Mouse (Mus musculus): ENCODE measurements around the gene Glg1.
"Not testable (repeated sequence)": the region's sequence is repeated elsewhere in the genome, so short reads cannot be mapped to it uniquely, and the experiment has no call there.

Gene Glg1

DNA sequence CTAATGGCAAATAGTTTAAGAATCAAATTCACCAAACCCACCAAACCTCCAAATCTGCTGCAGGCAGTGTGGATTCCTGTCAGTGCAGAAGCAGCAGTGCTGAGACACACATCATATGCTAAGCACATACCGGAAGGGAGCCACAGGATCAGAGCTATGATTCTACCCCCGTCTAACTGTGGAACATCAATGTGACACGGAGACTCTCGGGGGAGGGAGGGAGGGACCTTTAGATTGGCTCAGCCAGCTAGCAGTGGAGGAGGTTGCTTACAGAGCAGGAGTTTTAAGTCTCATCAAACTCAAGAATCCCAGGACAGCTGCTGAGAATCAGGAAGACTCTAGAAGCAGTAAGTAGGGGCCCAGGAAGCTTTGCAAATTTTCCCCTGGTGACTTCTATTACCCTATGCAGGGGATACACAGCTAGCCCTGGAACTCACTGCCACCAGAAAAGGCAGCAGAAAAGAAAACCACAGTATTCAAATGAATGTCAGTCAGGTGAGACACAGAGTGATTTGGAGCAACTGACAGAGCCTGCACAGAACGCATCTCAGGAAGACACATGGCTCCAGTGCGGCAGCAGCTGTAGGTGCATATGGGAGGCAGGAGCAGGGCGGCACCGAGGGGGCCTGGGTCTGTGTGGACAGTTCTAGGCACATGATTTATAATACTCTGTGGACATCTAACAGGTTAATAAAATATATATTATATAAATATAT is 103.1 kb downstream of the Glg1 start:
- DNase-seq (ENCODE audit: extremely low spot score, low read depth, low spot score): no peak

DNA sequence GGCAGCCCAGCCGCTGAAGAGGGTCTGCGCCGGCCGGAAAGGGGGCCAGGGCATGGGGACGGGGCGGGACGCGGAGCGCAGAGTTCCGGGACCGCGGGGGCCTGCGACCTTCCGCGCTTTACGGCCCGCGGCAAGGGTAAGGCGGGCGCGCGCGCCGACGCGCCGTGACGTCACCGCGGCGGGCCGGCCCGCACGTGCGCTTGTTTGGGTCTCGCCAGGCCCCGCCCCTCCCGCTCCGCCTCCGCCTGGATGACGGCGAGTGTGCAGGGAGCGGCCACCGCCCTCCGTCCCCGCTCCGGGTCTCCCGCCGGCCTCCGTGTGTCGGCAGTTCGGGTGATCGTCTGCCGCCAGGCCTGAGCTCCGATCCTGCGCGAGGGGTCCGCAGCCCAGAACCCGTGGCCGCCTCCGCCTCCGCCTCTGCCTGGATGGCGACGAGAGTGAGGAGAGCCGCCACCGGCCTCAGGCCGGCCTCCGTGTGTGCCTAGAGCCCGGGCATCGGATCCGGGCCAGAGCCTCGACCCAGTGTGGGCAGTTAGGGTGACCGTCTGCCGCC is 113.5 kb downstream of the Glg1 start:
- peak; percentile 16 for DNase-seq (ENCODE audit: extremely low spot score, low read depth, low spot score)

DNA sequence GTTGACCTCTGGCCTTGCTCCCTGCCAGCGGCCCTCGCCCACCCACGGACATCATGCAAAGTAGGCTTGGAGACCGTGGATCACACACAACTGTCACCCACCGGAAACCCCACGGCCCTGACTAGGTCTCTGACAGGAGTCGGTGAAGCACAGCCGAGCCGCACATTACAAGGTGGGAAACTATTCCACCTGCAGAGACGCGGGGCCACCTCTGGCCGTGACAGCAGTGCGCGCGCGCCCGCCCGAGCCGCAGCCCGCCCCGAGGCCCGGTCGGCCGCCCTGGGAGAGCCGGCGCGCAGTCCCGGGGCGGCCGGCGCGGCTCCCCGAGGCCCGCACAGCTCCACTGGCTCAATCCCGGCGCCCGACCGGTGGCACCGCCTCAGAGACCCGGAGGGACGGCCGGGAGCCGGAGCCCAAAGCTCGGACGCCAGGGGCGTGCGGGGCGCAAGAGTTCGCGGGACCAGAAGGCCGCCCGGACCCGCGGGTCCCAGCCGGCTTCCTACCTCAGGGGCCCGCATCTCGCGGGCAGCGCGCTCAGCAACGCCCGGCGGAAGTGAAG is 114.0 kb downstream of the Glg1 start:
- not testable (repeated sequence) for DNase-seq (ENCODE audit: extremely low spot score, low read depth, low spot score)

DNA sequence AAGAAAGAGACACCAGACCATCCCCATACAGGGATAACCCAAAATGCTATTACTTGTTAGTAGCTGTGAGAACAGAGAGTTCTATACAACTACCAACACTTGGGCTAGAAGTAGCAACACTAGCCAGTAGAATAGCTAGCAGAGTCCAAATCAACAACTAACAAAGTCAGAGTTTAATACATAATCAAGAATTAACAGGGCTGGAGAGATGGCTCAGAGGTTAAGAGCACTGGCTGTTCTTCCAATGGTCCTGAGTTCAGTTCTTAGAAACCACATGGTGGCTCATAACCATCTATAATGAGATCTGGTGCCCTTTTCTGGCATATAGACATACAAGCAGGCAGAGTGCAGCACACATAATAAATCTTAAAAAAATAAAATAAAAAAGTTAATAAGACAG is 116.5 kb downstream of the Glg1 start:
- DNase-seq (ENCODE audit: extremely low spot score, low read depth, low spot score): no peak

DNA sequence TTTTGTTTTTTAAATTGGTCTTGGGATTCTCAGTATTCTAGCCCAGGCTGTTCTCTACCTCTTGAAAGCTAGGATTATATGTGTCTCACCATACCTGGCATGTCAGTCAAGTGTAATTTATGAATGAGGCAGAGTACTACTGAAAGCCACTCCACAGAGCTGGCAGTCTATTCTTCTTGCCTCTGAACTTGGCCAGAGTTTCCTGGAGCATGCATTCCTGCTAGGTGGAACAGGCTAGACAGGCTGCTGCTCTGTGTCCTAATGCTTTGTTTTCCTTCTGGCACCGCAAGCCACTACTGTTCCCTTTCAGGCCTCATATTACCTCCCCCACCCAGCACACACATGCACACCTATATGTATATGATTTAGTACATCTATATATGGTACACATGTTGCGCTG is 128.3 kb downstream of the Glg1 start:
- DNase-seq (ENCODE audit: extremely low spot score, low read depth, low spot score): no peak

DNA sequence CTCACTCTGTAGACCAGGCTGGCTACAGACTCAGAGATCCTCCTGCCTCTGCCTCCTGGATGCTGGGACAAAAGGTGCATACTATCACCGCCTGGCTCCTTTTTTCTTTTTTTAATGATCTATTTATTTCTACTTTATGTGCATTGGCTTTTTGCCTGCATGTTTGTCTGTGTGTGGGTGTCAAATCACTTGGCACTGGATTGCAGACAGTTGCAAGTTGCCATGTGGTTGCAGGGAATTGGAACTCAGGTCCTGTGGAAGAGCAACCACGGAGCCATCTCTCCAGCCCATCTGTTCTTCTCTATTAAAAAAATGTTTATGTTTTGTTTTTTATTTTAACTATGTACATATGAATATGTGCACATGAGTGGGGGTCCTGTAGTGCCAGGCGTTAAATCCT is 139.5 kb downstream of the Glg1 start:
- no peak for DNase-seq (ENCODE audit: extremely low spot score, low read depth, low spot score)

DNA sequence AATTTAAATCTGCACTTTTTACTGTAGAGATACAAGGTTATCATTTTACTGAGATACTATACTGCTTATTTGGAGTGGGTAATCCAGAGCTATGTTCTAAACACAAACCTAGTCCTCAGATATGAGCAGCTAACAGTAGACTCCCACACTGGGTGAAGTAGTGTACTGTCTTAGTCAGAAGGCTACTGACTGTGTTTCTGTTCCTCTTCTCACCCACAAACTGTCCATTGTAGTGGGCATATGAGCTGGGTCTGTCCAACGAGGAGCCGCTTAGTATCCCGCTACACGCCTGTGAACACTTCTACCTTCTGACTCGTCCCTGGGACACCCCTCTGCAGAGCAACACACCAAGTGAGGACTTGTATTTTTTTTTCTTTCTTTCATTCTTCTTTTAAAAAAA is 144.1 kb downstream of the Glg1 start:
- DNase-seq (ENCODE audit: extremely low spot score, low read depth, low spot score): no peak
